In the genomic region with DNA sequence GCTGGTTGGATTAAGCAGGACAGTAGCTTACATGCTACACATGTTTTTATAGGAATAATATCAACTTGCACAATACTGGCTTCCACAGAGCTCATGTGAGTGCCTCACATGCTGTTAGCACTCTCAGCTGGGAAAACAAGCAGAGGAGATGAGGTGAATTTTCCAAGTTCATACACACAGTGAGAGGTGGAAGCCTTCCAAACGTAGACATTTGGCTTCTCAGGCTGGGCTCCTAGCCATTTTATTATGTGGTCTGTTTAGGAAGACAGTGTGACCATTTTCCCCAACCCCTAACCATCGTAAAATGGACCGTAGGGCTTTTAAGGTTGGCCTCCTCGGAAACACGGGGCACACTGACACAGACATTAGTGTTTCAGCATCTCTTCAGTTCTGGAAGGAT, we compare ENCODE assay signal across 26 mouse cellular contexts.
DNase-seq lines count a peak whose midpoint lies in the region; ATAC-seq and TF ChIP-seq lines count a peak whose summit lies in the region.
"Had no signal": no experiment of that assay in that cellular context is flagged by ENCODE, and none has a peak within 500 bp of the region (broad histone marks: within the 10 kb centered on the region; RNA-seq: fewer than 3 reads in every experiment).

No protein-coding gene starts in this region.

- H3K27me3 ChIP-seq in hindbrain, postnatal 0 days (ENCODE audit: insufficient read depth, low read length) = no peaks in the 10 kb centered on the region
- no peaks in the 10 kb centered on the region for H3K27me3 ChIP-seq in hindbrain, embryonic 16.5 days (replicated peaks; ENCODE audit: control insufficient read depth, insufficient read depth, low read length)
- H3K27me3 ChIP-seq: CH12.LX; forebrain, embryonic 12.5 days; heart, embryonic 15.5 days; hindbrain, embryonic 13.5 days; lung, embryonic 15.5 days; midbrain, embryonic 12.5 days; stomach, embryonic 15.5 days had no signal

- intact Hi-C loops in heart, postnatal 14 days (cut with DNase I) = no loop called here

- H3K36me3 ChIP-seq in hindbrain, postnatal 0 days (ENCODE audit: insufficient read depth, low read length) = no peaks in the 10 kb centered on the region
- H3K36me3 ChIP-seq in hindbrain, embryonic 16.5 days (ENCODE audit: control insufficient read depth, insufficient read depth, low read length) = no peaks in the 10 kb centered on the region
- H3K36me3 ChIP-seq: forebrain, embryonic 12.5 days; heart, embryonic 10.5 days; heart, embryonic 15.5 days; hindbrain, embryonic 13.5 days; lung, embryonic 15.5 days; midbrain, embryonic 12.5 days; stomach, embryonic 15.5 days had no signal

- H3K4me1 ChIP-seq in hindbrain, postnatal 0 days (ENCODE audit: insufficient read depth, low read length) = peaks cover 11% of the 10 kb centered on the region
- peaks cover 9% of the 10 kb centered on the region for H3K4me1 ChIP-seq in hindbrain, embryonic 16.5 days (ENCODE audit: control insufficient read depth, insufficient read depth, low read depth, low read length)
- H3K4me1 ChIP-seq: heart, embryonic 10.5 days; heart, embryonic 15.5 days; lung, embryonic 15.5 days had no signal

- H3K27ac ChIP-seq in hindbrain, postnatal 0 days = no peak overlapping the region
- H3K27ac ChIP-seq in hindbrain, embryonic 16.5 days (ENCODE audit: low read depth, low read length) = no peak overlapping the region
- H3K27ac ChIP-seq: forebrain, embryonic 12.5 days; heart, embryonic 10.5 days; heart, embryonic 15.5 days; hindbrain, embryonic 13.5 days; layer of hippocampus, adult 2 months; left cerebral cortex, adult 2 months; lung, embryonic 15.5 days; midbrain, embryonic 12.5 days; stomach, embryonic 15.5 days had no signal

- ATAC-seq in hindbrain, postnatal 0 days = no peak
- ATAC-seq in hindbrain, embryonic 16.5 days = no peak
- ATAC-seq: inflammation-experienced regulatory T-cells, adult 6 months had no signal

- peak; percentile 35 for DNase-seq in hindbrain, postnatal 0 days (ENCODE audit: low spot score)
- peak; percentile 79 for DNase-seq in brain, adult 2 months (ENCODE audit: low read depth, low spot score)
- peak; percentile 55 to 58 for DNase-seq in cerebellum, adult 18-20 months
- DNase-seq in cerebellum, postnatal 10 days = peak; percentile 84 to 86
- no peak for DNase-seq in right cerebral cortex, postnatal 25 days
- no peak for DNase-seq in gastrocnemius, adult 18-20 months (ENCODE audit: low spot score)
- DNase-seq in heart, postnatal 14 days = no peak
- DNase-seq: adrenal gland, postnatal 14 days; gastrocnemius, postnatal 25 days; heart, adult 11 months; heart, postnatal 4 days; kidney, adult 11 months; kidney, postnatal 36 days; thymus, postnatal 25 days had no signal

- 68% methylated on average over 5 of the region's 5 CpGs for WGBS in hindbrain, postnatal 0 days
- 74% methylated on average over 5 of the region's 5 CpGs for WGBS in hindbrain, embryonic 16.5 days

- H3K4me3 ChIP-seq in hindbrain, postnatal 0 days (ENCODE audit: low read length) = no peak overlapping the region
- H3K4me3 ChIP-seq in hindbrain, embryonic 16.5 days (ENCODE audit: low read length) = no peak overlapping the region
- H3K4me3 ChIP-seq: forebrain, embryonic 12.5 days; heart, embryonic 10.5 days; heart, embryonic 15.5 days; hindbrain, embryonic 13.5 days; layer of hippocampus, adult 2 months; left cerebral cortex, adult 2 months; lung, embryonic 15.5 days; midbrain, embryonic 12.5 days; stomach, embryonic 15.5 days had no signal

- no peak overlapping the region for H3K4me2 ChIP-seq in hindbrain, postnatal 0 days (ENCODE audit: low read depth, low read length)
- no peak overlapping the region for H3K4me2 ChIP-seq in hindbrain, embryonic 16.5 days (ENCODE audit: low read length)
- H3K4me2 ChIP-seq: forebrain, embryonic 12.5 days; heart, embryonic 15.5 days; hindbrain, embryonic 13.5 days; lung, embryonic 15.5 days; midbrain, embryonic 12.5 days; stomach, embryonic 15.5 days had no signal

- no peak overlapping the region for H3K9ac ChIP-seq in hindbrain, postnatal 0 days (replicated peaks; ENCODE audit: low read length)
- no peak overlapping the region for H3K9ac ChIP-seq in hindbrain, embryonic 16.5 days (ENCODE audit: low read depth, low read length)
- H3K9ac ChIP-seq: forebrain, embryonic 12.5 days; heart, embryonic 15.5 days; hindbrain, embryonic 13.5 days; lung, embryonic 15.5 days; midbrain, embryonic 12.5 days; stomach, embryonic 15.5 days had no signal

- TF ChIP-seq CTCF in hindbrain, postnatal 0 days (IDR thresholded peaks at IDR 0.05; ENCODE audit: low read depth) = no peak

- no peaks in the 10 kb centered on the region for H3K9me3 ChIP-seq in hindbrain, postnatal 0 days (ENCODE audit: low read length)
- H3K9me3 ChIP-seq in hindbrain, embryonic 16.5 days (ENCODE audit: control insufficient read depth, low read length) = no peaks in the 10 kb centered on the region
- H3K9me3 ChIP-seq: forebrain, embryonic 12.5 days; heart, embryonic 10.5 days; heart, embryonic 15.5 days; hindbrain, embryonic 13.5 days; lung, embryonic 15.5 days; midbrain, embryonic 12.5 days; stomach, embryonic 15.5 days had no signal

Comparison
In these comparisons a context has a peak if more than half of its experiments do, and no peak if none do; other contexts are left out.
1. DNase-seq: peak in hindbrain, postnatal 0 days (single experiment), brain, adult 2 months (single experiment), cerebellum, adult 18-20 months (2 of 2) and cerebellum, postnatal 10 days (2 of 2); none in right cerebral cortex, postnatal 25 days (single experiment), gastrocnemius, adult 18-20 months (single experiment) and heart, postnatal 14 days (0 of 2).